Mouse (Mus musculus): Measurements from ENCODE around the gene Atxn7l1. TPM values are rescaled to one million over a fixed set of nuclear protein-coding genes. Genes with fewer than 3 reads are reported as not detected.

The Atxn7l1 gene
- polyA plus RNA-seq, 1 experiment from 2014 or later = 16.0 TPM

DNA sequence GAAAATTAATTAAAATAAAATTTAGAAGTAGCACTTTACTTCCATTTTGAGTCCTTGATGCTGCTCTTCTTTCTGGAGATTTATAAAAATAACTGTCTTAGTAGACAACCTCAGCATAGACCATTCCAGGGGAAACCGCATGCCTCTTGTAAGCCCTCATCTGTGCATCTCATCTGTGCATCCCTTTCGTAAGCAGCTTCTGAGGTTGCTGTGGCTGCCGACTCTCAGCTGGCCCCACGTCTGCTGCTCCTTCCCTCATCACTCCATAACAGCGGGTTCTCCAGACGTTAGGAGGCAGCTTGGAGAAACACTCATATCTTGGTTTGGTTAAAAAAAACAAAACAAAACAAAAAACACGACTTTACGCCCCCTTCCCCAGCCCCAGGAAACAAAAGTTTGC, 47.7 kb downstream of the Atxn7l1 start:
- Histone ChIP-seq H3K4me2 (ENCODE audit: low read depth, low read length, severe bottlenecking) (no peak overlapping the region), H3K4me3 (ENCODE audit: low read depth, low read length) (no peak overlapping the region), H3K9me3 (ENCODE audit: control insufficient read depth, low read length) (peaks cover 3% of the 10 kb centered on the region; the same call in 1 of the 2 replicates), H3K36me3 (ENCODE audit: control insufficient read depth, insufficient read depth, low read length) (no peaks in the 10 kb centered on the region), H3K9ac (ENCODE audit: low read length) (no peak overlapping the region), H3K4me1 (replicated peaks; ENCODE audit: control insufficient read depth, insufficient read depth, low read length) (no peaks in the 10 kb centered on the region), H3K27me3 (ENCODE audit: control insufficient read depth, insufficient read depth, low read length) (no peaks in the 10 kb centered on the region), H3K27ac (ENCODE audit: low read depth, low read length) (no peak overlapping the region)
- no peak for DNase-seq (ENCODE audit: low spot score)
- 48% methylated on average over 8 of the region's 8 CpGs for WGBS
- no peak for ATAC-seq (replicated peaks; ENCODE audit: low FRiP score)

DNA sequence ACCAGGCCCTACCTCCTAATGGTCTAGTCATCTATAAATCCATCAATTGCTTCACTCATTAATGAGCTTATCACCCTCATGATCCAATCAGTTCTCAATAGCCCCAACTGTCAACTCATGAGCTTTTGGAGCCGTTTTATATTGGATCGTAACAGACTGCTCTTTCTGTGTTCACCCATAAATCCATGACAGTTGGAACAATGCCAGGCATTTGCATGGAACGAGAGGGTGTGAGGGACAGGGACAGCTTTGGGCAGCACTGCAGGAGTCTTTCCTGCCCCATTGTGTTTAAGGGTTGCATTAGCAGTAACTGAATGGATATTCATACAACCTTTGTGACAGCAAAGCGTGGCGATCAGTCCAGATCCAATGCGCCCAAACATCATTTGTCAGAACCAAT, 49.8 kb downstream of the Atxn7l1 start:
- ATAC-seq (replicated peaks; ENCODE audit: low FRiP score) (no peak), DNase-seq (ENCODE audit: low spot score) (no peak)
- WGBS = 46% methylated on average over 6 of the region's 6 CpGs
- Histone ChIP-seq H3K9ac (ENCODE audit: low read length) (no peak overlapping the region), H3K4me2 (ENCODE audit: low read depth, low read length, severe bottlenecking) (no peak overlapping the region), H3K27me3 (ENCODE audit: control insufficient read depth, insufficient read depth, low read length) (no peaks in the 10 kb centered on the region), H3K9me3 (ENCODE audit: control insufficient read depth, low read length) (peaks cover 3% of the 10 kb centered on the region; the same call in 1 of the 2 replicates), H3K4me3 (ENCODE audit: low read depth, low read length) (no peak overlapping the region), H3K36me3 (ENCODE audit: control insufficient read depth, insufficient read depth, low read length) (no peaks in the 10 kb centered on the region), H3K4me1 (replicated peaks; ENCODE audit: control insufficient read depth, insufficient read depth, low read length) (no peaks in the 10 kb centered on the region), H3K27ac (ENCODE audit: low read depth, low read length) (no peak overlapping the region)

DNA sequence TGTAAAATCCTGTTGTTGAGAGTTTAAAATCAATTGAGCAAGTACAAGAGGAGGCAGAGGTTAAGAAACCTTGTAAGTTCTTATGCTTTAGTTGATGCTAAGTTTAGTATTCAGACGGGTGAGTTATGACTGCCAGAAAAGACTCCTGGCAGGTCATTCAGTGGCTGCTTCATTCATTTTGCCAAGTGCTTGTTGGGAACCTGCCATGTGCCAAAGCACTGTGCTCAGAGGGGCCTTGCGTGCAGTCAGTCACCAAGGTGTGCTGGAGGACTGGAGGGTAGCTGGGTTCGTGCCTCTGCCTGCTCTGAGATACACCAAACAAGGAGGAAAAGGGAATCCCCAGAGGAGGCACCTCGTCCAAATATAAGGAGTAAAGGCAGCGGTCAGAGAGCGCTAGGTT, 50.3 kb downstream of the Atxn7l1 start:
- Histone ChIP-seq H3K4me2 (ENCODE audit: low read depth, low read length, severe bottlenecking) (no peak overlapping the region), H3K9me3 (ENCODE audit: control insufficient read depth, low read length) (peaks cover 3% of the 10 kb centered on the region; the same call in 1 of the 2 replicates), H3K27me3 (ENCODE audit: control insufficient read depth, insufficient read depth, low read length) (no peaks in the 10 kb centered on the region), H3K27ac (ENCODE audit: low read depth, low read length) (no peak overlapping the region), H3K4me1 (replicated peaks; ENCODE audit: control insufficient read depth, insufficient read depth, low read length) (no peaks in the 10 kb centered on the region), H3K36me3 (ENCODE audit: control insufficient read depth, insufficient read depth, low read length) (no peaks in the 10 kb centered on the region), H3K4me3 (ENCODE audit: low read depth, low read length) (no peak overlapping the region), H3K9ac (ENCODE audit: low read length) (no peak overlapping the region)
- ATAC-seq (replicated peaks; ENCODE audit: low FRiP score) (no peak), DNase-seq (ENCODE audit: low spot score) (no peak)
- WGBS = 81% methylated on average over 6 of the region's 6 CpGs

DNA sequence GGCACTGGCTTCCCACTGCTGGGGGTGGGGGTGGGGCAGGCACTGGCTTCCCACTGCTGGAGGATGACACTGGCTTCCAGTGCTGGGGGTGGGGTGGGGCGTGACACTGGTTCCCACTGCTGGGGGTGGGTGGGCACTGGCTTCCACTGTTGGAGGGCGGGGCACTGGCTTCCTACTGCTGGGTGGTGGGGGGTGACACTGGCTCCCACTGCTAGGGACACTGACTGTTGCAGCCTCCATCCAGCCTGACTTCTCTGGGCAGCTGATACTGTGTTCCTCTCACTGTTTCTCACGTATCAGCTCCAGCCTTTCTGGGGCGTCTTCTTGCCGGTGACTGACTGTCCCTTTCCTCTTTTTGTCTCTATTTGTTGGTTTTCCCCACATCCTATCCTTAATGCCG, 53.6 kb downstream of the Atxn7l1 start:
- H3K27me3 ChIP-seq (ENCODE audit: control insufficient read depth, insufficient read depth, low read length) = no peaks in the 10 kb centered on the region
- H3K36me3 ChIP-seq (ENCODE audit: control insufficient read depth, insufficient read depth, low read length) = no peaks in the 10 kb centered on the region
- peaks cover 3% of the 10 kb centered on the region; the same call in 1 of the 2 replicates for H3K9me3 ChIP-seq (ENCODE audit: control insufficient read depth, low read length)
- H3K27ac ChIP-seq (ENCODE audit: low read depth, low read length) = no peak overlapping the region
- H3K4me2 ChIP-seq (ENCODE audit: low read depth, low read length, severe bottlenecking) = no peak overlapping the region
- DNase-seq (ENCODE audit: low spot score) (no peak), ATAC-seq (replicated peaks; ENCODE audit: low FRiP score) (no peak)
- H3K4me1 ChIP-seq (replicated peaks; ENCODE audit: control insufficient read depth, insufficient read depth, low read length) = no peaks in the 10 kb centered on the region
- WGBS = 83% methylated on average over 6 of the region's 6 CpGs
- no peak overlapping the region for H3K9ac ChIP-seq (ENCODE audit: low read length)
- no peak overlapping the region for H3K4me3 ChIP-seq (ENCODE audit: low read depth, low read length)

DNA sequence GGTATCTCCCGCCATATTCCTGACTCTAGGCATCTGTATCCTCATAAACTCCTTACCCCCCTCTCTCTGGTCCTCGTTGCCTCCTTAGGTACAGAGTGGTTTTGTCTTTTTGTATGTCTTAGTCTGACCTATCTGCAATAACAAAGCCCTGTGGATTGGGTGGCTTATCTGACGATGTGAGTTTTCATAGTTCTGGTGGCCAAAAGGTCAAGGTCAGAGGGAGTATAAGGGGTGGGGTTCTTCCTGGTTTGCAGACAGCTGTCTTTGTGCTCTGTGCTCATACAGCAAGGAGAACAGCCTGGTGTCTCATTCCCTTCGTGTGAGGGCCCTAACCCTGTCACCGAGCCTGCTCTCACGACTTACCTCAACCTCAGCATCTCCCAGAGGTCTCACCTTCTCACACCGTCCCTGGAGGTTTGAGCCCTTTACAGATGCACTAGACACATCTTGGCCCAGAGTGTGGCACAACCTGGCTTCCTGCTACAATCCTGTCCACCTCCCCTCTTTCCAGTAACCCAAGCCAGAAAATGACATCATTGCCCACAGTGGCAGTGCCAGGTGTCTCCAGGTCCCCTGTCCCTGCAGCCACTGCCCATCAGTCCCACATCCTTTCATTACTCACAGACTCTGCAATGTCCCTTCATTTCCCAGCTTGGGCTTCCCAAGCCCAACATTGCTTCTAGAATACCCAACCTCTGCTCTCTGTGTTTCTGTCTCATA, 54.2 kb downstream of the Atxn7l1 start:
- DNase-seq (ENCODE audit: low spot score) = no peak
- whole genome bisulfite sequencing = 76% methylated on average over 7 of the region's 7 CpGs

DNA sequence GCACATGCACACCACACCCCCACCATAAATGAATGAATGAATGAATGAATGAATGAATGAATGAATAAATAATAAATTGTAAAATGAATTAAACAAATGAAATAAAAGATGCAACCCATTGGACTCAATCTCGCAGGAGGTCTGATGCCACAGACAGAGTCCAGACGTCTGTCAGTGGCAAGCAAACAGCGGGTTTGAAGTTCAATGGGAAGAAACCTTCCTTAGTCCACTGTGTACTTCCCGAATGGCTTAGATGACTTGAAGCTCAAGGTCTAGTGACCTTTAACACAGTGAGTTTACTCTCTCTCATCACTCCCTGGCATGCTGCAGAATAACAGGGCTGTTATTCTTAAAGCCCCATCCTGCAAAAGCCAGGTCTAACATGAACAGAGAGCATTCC, 57.8 kb downstream of the Atxn7l1 start:
- H3K4me3 ChIP-seq (ENCODE audit: low read depth, low read length) = no peak overlapping the region
- WGBS = 94% methylated on average over 4 of the region's 4 CpGs
- no peaks in the 10 kb centered on the region for H3K9me3 ChIP-seq (ENCODE audit: control insufficient read depth, low read length)
- H3K36me3 ChIP-seq (ENCODE audit: control insufficient read depth, insufficient read depth, low read length) = no peaks in the 10 kb centered on the region
- H3K27ac ChIP-seq (ENCODE audit: low read depth, low read length) = no peak overlapping the region
- H3K4me1 ChIP-seq (replicated peaks; ENCODE audit: control insufficient read depth, insufficient read depth, low read length) = no peaks in the 10 kb centered on the region
- DNase-seq (ENCODE audit: low spot score) = no peak
- H3K27me3 ChIP-seq (ENCODE audit: control insufficient read depth, insufficient read depth, low read length) = no peaks in the 10 kb centered on the region
- no peak for ATAC-seq (replicated peaks; ENCODE audit: low FRiP score)
- H3K4me2 ChIP-seq (ENCODE audit: low read depth, low read length, severe bottlenecking) = no peak overlapping the region
- no peak overlapping the region for H3K9ac ChIP-seq (ENCODE audit: low read length)

More for the DNA sequence above, 54.2 kb downstream of the Atxn7l1 start:
- Histone ChIP-seq H3K9ac (ENCODE audit: low read length) (no peak overlapping the region), H3K4me1 (replicated peaks; ENCODE audit: control insufficient read depth, insufficient read depth, low read length) (no peaks in the 10 kb centered on the region), H3K4me3 (ENCODE audit: low read depth, low read length) (no peak overlapping the region), H3K27ac (ENCODE audit: low read depth, low read length) (no peak overlapping the region), H3K9me3 (ENCODE audit: control insufficient read depth, low read length) (peaks cover 2% of the 10 kb centered on the region; the same call in 1 of the 2 replicates), H3K4me2 (ENCODE audit: low read depth, low read length, severe bottlenecking) (no peak overlapping the region), H3K36me3 (ENCODE audit: control insufficient read depth, insufficient read depth, low read length) (no peaks in the 10 kb centered on the region), H3K27me3 (ENCODE audit: control insufficient read depth, insufficient read depth, low read length) (no peaks in the 10 kb centered on the region)
- no peak for ATAC-seq (replicated peaks; ENCODE audit: low FRiP score)

DNA sequence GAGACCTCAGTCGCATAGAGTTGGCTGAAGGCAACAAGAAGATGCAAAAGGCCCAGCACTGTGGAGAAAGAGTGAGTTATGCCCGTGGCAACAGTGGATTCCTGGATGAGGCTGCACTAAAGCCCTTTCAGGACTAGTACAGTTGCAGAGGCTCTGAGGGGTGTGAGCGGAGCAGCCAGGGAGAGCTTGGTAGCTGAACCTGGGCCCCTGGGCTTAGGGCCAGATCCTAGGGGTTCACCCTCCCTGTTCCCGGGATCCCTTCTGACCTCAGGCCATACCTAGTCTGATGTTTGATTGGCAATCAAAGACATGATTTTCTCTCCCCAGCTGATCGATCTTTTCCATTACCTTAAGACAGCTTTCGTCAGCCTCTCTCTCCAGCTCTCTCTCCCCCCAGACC, 58.8 kb downstream of the Atxn7l1 start:
- 90% methylated on average over 6 of the region's 6 CpGs for WGBS
- ATAC-seq (replicated peaks; ENCODE audit: low FRiP score) (no peak), DNase-seq (ENCODE audit: low spot score) (no peak)
- no peaks in the 10 kb centered on the region for H3K27me3 ChIP-seq (ENCODE audit: control insufficient read depth, insufficient read depth, low read length)
- H3K4me2 ChIP-seq (ENCODE audit: low read depth, low read length, severe bottlenecking) = no peak overlapping the region
- no peak overlapping the region for H3K27ac ChIP-seq (ENCODE audit: low read depth, low read length)
- H3K4me1 ChIP-seq (replicated peaks; ENCODE audit: control insufficient read depth, insufficient read depth, low read length) = no peaks in the 10 kb centered on the region
- H3K9ac ChIP-seq (ENCODE audit: low read length) = no peak overlapping the region
- H3K9me3 ChIP-seq (ENCODE audit: control insufficient read depth, low read length) = no peaks in the 10 kb centered on the region
- no peak overlapping the region for H3K4me3 ChIP-seq (ENCODE audit: low read depth, low read length)
- H3K36me3 ChIP-seq (ENCODE audit: control insufficient read depth, insufficient read depth, low read length) = no peaks in the 10 kb centered on the region

DNA sequence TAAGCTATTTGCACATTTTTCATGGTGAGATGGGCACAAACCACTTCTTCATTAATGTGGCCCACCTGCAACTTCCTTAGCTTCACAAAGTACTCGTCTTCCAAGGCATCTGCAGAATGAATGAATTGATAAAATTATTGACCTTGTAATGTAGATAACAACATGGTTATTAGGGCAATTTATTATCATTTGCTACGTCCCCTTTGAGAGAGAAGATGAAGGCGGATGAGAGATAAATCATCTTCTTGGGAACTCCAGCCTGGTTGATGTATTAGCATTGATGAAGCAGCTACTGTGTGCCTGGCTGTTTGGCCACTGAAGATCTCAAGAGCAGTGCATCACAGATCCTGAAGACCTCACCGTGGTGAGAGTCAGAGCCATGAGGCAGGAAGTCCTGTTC, 63.4 kb downstream of the Atxn7l1 start:
- H3K9ac ChIP-seq (ENCODE audit: low read length) = no peak overlapping the region
- H3K27me3 ChIP-seq (ENCODE audit: control insufficient read depth, insufficient read depth, low read length) = no peaks in the 10 kb centered on the region
- no peaks in the 10 kb centered on the region for H3K36me3 ChIP-seq (ENCODE audit: control insufficient read depth, insufficient read depth, low read length)
- ATAC-seq (replicated peaks; ENCODE audit: low FRiP score) (no peak), DNase-seq (ENCODE audit: low spot score) (no peak)
- no peak overlapping the region for H3K4me2 ChIP-seq (ENCODE audit: low read depth, low read length, severe bottlenecking)
- no peaks in the 10 kb centered on the region for H3K9me3 ChIP-seq (ENCODE audit: control insufficient read depth, low read length)
- no peaks in the 10 kb centered on the region for H3K4me1 ChIP-seq (replicated peaks; ENCODE audit: control insufficient read depth, insufficient read depth, low read length)
- H3K4me3 ChIP-seq (ENCODE audit: low read depth, low read length) = no peak overlapping the region
- no peak overlapping the region for H3K27ac ChIP-seq (ENCODE audit: low read depth, low read length)
- WGBS = 89% methylated on average over 4 of the region's 4 CpGs

DNA sequence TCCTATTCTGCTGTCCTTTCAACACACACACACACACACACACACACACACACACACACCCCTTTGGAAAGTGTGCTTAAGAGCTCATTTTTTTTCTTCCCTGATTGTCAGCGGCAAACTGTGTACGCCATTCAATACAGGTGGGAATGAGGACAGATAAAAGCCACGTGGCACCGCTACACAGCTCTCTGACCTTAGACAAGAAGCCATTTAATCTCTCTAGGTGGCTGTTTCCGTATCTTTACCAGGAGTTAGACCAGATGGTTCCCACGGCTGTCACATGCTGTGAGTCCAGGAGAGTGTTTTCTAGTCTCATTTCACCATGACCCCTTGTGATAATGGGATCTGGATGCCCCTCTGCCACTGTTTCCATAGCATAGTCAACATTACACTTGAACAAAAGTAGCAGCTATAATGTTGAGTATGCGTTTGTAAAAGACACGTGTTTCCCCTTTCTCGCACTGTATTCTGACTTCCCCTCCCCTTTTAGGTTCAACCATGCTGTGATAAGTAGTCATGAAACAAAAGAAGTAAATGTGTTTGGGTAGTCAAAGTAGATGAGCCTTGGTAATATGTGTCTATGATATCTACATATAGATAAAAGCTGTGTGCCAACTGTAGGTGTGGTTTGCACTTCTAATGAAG, 70.8 kb downstream of the Atxn7l1 start:
- Histone ChIP-seq H3K4me2 (ENCODE audit: low read depth, low read length, severe bottlenecking) (no peak overlapping the region), H3K27me3 (ENCODE audit: control insufficient read depth, insufficient read depth, low read length) (no peaks in the 10 kb centered on the region), H3K9ac (ENCODE audit: low read length) (no peak overlapping the region), H3K4me1 (replicated peaks; ENCODE audit: control insufficient read depth, insufficient read depth, low read length) (no peaks in the 10 kb centered on the region), H3K9me3 (ENCODE audit: control insufficient read depth, low read length) (no peaks in the 10 kb centered on the region), H3K36me3 (ENCODE audit: control insufficient read depth, insufficient read depth, low read length) (no peaks in the 10 kb centered on the region), H3K27ac (ENCODE audit: low read depth, low read length) (no peak overlapping the region), H3K4me3 (ENCODE audit: low read depth, low read length) (no peak overlapping the region)
- WGBS = 87% methylated on average over 9 of the region's 9 CpGs
- ATAC-seq (replicated peaks; ENCODE audit: low FRiP score) (no peak), DNase-seq (ENCODE audit: low spot score) (no peak)
